Mouse (Mus musculus): Measurements from ENCODE around the gene Tsga10.
"Not testable (repeated sequence)": the region's sequence is repeated elsewhere in the genome, so short reads cannot be mapped to it uniquely, and the experiment has no call there.

Gene Tsga10

GRCm38 (mm10) chr1:37719761-37720640 lies 146.2 kb downstream of the Tsga10 start, which contains the start of gene 2010300C02Rik:
Gene 2010300C02Rik, minus strand, starts transcription at chr1:37720085.
- peak; percentile 78 for DNase-seq (ENCODE audit: low spot score)

- no peak for DNase-seq (ENCODE audit: low spot score)
Measured at GRCm38 (mm10) chr1:37719030-37719723, 147.1 kb downstream of the Tsga10 start.

- no peak for DNase-seq (ENCODE audit: low spot score)
Measured at GRCm38 (mm10) chr1:37718516-37718915, 147.7 kb downstream of the Tsga10 start.

- DNase-seq (ENCODE audit: low spot score): no peak
Measured at GRCm38 (mm10) chr1:37717415-37718195, 148.6 kb downstream of the Tsga10 start.

GRCm38 (mm10) chr1:37712357-37712737 lies 153.9 kb downstream of the Tsga10 start:
- not testable (repeated sequence) for DNase-seq (ENCODE audit: low spot score)

GRCm38 (mm10) chr1:37711596-37712356 lies 154.5 kb downstream of the Tsga10 start:
- DNase-seq (ENCODE audit: low spot score): no peak

- DNase-seq (ENCODE audit: low spot score): no peak
Measured at GRCm38 (mm10) chr1:37711082-37711481, 155.1 kb downstream of the Tsga10 start.

- DNase-seq (ENCODE audit: low spot score): no peak
Measured at GRCm38 (mm10) chr1:37709736-37710135, 156.5 kb downstream of the Tsga10 start.

GRCm38 (mm10) chr1:37708270-37708955 lies 157.8 kb downstream of the Tsga10 start:
- DNase-seq (ENCODE audit: low spot score): no peak

All from layer of hippocampus, adult 11-12 months (tissue).